Mouse (Mus musculus): ENCODE results near the gene Tm4sf1. TPM values are rescaled to one million over a fixed set of nuclear protein-coding genes. Genes with fewer than 3 reads are reported as not detected.
A peak's percentile ranks its signal among the peaks of the same experiment; 100 is the strongest.

Tm4sf1 gene
- polyA plus RNA-seq, 1 experiment from 2014 or later, result 12.0 TPM

- WGBS, result 73% methylated on average over 2 of the region's 2 CpGs
- Histone ChIP-seq H3K4me2 (no peak overlapping the region), H3K4me3 (no peak overlapping the region), H3K4me1 (no peaks in the 10 kb centered on the region), H3K9me3 (replicated peaks) (no peaks in the 10 kb centered on the region), H3K27me3 (no peaks in the 10 kb centered on the region), H3K27ac (no peak overlapping the region), H3K9ac (no peak overlapping the region), H3K36me3 (ENCODE audit: poor library complexity, severe bottlenecking) (no peaks in the 10 kb centered on the region)
- no peak for ATAC-seq
These were observed 1.1 kb upstream of the Tm4sf1 start for GRCm38 (mm10) chr3:57302886-57303285.

DNA sequence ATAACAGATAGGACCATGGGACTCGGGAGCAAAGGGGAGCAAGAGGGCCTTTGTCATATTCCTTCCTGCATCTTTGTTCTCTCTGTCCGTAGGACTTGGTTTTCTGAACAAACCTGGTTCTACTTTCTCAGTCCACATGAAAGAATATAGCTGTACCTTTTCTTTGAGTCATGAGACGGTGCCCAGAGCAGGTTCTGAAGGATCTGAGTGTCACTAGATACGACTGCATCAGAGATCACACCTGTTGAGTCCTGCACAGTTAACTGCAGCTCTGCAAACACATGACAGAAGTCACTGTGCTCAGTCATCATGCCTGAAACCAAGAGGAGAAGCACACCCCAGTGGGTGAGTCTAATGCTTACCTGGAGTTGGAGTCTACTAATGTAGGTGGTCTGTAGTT is 422 bp downstream of the Tm4sf1 start:
- 79% methylated on average over 4 of the region's 4 CpGs for whole genome bisulfite sequencing
- Histone ChIP-seq H3K4me2 (no peak overlapping the region), H3K9me3 (replicated peaks) (no peaks in the 10 kb centered on the region), H3K9ac (no peak overlapping the region), H3K36me3 (ENCODE audit: poor library complexity, severe bottlenecking) (no peaks in the 10 kb centered on the region), H3K27me3 (no peaks in the 10 kb centered on the region), H3K4me1 (no peaks in the 10 kb centered on the region), H3K4me3 (no peak overlapping the region), H3K27ac (no peak overlapping the region)
- no peak for ATAC-seq

- H3K9ac ChIP-seq, result no peak overlapping the region
- H3K4me1 ChIP-seq, result no peaks in the 10 kb centered on the region
- H3K36me3 ChIP-seq (ENCODE audit: poor library complexity, severe bottlenecking), result no peaks in the 10 kb centered on the region
- no peak for ATAC-seq
- H3K27ac ChIP-seq, result no peak overlapping the region
- H3K27me3 ChIP-seq, result no peaks in the 10 kb centered on the region
- no peak overlapping the region for H3K4me2 ChIP-seq
- H3K9me3 ChIP-seq (replicated peaks), result no peaks in the 10 kb centered on the region
- WGBS, result 93% methylated on average over 2 of the region's 2 CpGs
- no peak overlapping the region for H3K4me3 ChIP-seq
These were observed 3.8 kb downstream of the Tm4sf1 start for GRCm38 (mm10) chr3:57297991-57298390.

- Histone ChIP-seq H3K27me3 (no peaks in the 10 kb centered on the region), H3K36me3 (ENCODE audit: poor library complexity, severe bottlenecking) (no peaks in the 10 kb centered on the region), H3K4me3 (no peak overlapping the region), H3K9me3 (replicated peaks) (no peaks in the 10 kb centered on the region), H3K4me1 (no peaks in the 10 kb centered on the region), H3K9ac (no peak overlapping the region), H3K4me2 (no peak overlapping the region), H3K27ac (no peak overlapping the region)
- ATAC-seq, result no peak
These were observed 5.2 kb downstream of the Tm4sf1 start for GRCm38 (mm10) chr3:57296574-57296973.

DNA sequence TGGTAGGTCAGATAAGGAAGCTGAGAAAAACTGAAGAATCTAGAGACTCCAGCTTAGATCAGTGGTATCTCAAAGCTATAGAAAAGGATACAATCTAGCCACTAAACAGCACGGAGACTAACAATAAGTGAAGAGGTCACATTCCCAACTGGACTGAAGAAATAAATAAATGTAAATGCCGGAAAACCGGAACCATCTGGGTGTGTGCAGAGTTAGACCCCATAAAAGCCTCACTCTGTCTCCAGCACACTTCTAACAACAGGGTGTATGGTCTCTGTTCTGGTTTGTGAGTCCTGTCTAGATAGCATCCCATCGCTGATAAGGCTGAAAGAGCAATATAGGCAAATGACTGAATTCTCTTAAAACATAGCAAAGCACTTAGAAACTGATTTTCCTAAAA is 6.2 kb downstream of the Tm4sf1 start:
- 91% methylated on average over 4 of the region's 4 CpGs for WGBS
- ATAC-seq, result no peak
- no peaks in the 10 kb centered on the region for H3K9me3 ChIP-seq (replicated peaks)
- no peaks in the 10 kb centered on the region for H3K36me3 ChIP-seq (ENCODE audit: poor library complexity, severe bottlenecking)
- H3K4me3 ChIP-seq, result no peak overlapping the region
- H3K9ac ChIP-seq, result no peak overlapping the region
- H3K27me3 ChIP-seq, result no peaks in the 10 kb centered on the region
- no peaks in the 10 kb centered on the region for H3K4me1 ChIP-seq
- no peak overlapping the region for H3K4me2 ChIP-seq
- H3K27ac ChIP-seq, result no peak overlapping the region

- Histone ChIP-seq H3K4me1 (no peaks in the 10 kb centered on the region), H3K27ac (0 out of 2 replicates have a peak overlapping the region, but pooled peaks have one; percentile 21), H3K4me2 (no peak overlapping the region), H3K36me3 (ENCODE audit: poor library complexity, severe bottlenecking) (no peaks in the 10 kb centered on the region), H3K4me3 (no peak overlapping the region), H3K27me3 (no peaks in the 10 kb centered on the region), H3K9me3 (replicated peaks) (no peaks in the 10 kb centered on the region), H3K9ac (no peak overlapping the region)
- no peak for ATAC-seq
- 72% methylated on average over 21 of the region's 21 CpGs for WGBS
These were observed 6.9 kb downstream of the Tm4sf1 start for GRCm38 (mm10) chr3:57294742-57295525.

GRCm38 (mm10) chr3:57293925-57294324 is 7.9 kb downstream of the Tm4sf1 start:
- Histone ChIP-seq H3K9me3 (replicated peaks) (no peaks in the 10 kb centered on the region), H3K27me3 (no peaks in the 10 kb centered on the region), H3K4me2 (no peak overlapping the region), H3K36me3 (ENCODE audit: poor library complexity, severe bottlenecking) (no peaks in the 10 kb centered on the region), H3K4me1 (no peaks in the 10 kb centered on the region), H3K4me3 (no peak overlapping the region), H3K27ac (no peak overlapping the region), H3K9ac (no peak overlapping the region)
- WGBS, result 82% methylated on average over 4 of the region's 4 CpGs
- ATAC-seq, result no peak

DNA sequence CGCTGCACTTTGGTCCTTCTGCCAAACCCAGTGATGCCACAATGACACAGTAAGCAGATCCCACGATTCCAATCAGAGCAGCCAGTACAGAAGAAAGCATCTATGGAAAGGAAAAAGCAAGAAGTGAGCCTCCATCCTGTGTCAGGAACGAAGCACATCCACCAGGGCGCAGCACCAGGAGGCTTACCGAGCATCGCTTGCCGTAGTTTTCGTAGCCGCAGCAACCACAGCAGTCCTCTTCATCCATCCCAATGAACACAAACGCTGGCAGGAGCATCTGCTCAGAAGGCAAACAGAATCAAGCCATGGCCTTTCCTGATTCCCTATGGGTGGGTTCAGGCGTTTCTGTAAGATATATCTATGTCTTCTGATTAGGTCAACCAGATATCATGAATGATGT is 9.0 kb downstream of the Tm4sf1 start:
- ATAC-seq, result no peak
- Histone ChIP-seq H3K9ac (no peak overlapping the region), H3K36me3 (ENCODE audit: poor library complexity, severe bottlenecking) (no peaks in the 10 kb centered on the region), H3K27ac (no peak overlapping the region), H3K9me3 (replicated peaks) (no peaks in the 10 kb centered on the region), H3K4me3 (no peak overlapping the region), H3K27me3 (no peaks in the 10 kb centered on the region), H3K4me1 (no peaks in the 10 kb centered on the region), H3K4me2 (no peak overlapping the region)
- WGBS, result 79% methylated on average over 11 of the region's 11 CpGs

GRCm38 (mm10) chr3:57288944-57289491 is 12.8 kb downstream of the Tm4sf1 start:
- no peak overlapping the region for H3K27ac ChIP-seq
- H3K9ac ChIP-seq, result no peak overlapping the region
- H3K9me3 ChIP-seq (replicated peaks), result no peaks in the 10 kb centered on the region
- no peak for ATAC-seq
- no peaks in the 10 kb centered on the region for H3K36me3 ChIP-seq (ENCODE audit: poor library complexity, severe bottlenecking)
- H3K4me2 ChIP-seq, result no peak overlapping the region
- H3K4me1 ChIP-seq, result peaks cover 3% of the 10 kb centered on the region; the same call in 1 of the 2 replicates
- no peaks in the 10 kb centered on the region for H3K27me3 ChIP-seq
- H3K4me3 ChIP-seq, result no peak overlapping the region
- 79% methylated on average over 1 of the region's 1 CpGs for WGBS

- Histone ChIP-seq H3K27me3 (no peaks in the 10 kb centered on the region), H3K4me3 (no peak overlapping the region), H3K4me1 (peaks cover 3% of the 10 kb centered on the region; the same call in 1 of the 2 replicates), H3K27ac (no peak overlapping the region), H3K36me3 (ENCODE audit: poor library complexity, severe bottlenecking) (no peaks in the 10 kb centered on the region), H3K4me2 (no peak overlapping the region), H3K9ac (no peak overlapping the region), H3K9me3 (replicated peaks) (no peaks in the 10 kb centered on the region)
- ATAC-seq, result no peak
- 35% methylated on average over 7 of the region's 7 CpGs for WGBS
These were observed 13.7 kb downstream of the Tm4sf1 start for GRCm38 (mm10) chr3:57287854-57288720.

DNA sequence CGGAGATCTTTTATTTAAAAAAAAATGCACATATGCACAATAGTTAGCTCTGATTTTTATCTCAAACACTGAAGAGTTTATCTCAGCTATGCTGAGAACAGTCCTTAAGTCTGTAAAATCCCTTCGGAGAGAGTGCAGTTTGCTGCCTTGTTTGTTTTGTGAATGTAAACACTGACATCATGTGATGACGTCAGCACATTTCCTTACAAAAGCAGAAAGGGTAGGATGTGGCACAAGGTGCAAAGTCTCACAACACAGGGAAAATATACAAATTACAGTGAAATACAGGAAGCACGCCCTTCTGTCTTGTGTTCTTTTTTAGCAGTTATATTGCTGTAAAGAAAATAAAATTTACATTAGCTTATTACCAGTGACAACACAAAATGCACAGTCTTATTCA is 14.3 kb downstream of the Tm4sf1 start:
- Histone ChIP-seq H3K27me3 (no peaks in the 10 kb centered on the region), H3K4me1 (peaks cover 3% of the 10 kb centered on the region; the same call in 1 of the 2 replicates), H3K36me3 (ENCODE audit: poor library complexity, severe bottlenecking) (no peaks in the 10 kb centered on the region), H3K9me3 (replicated peaks) (no peaks in the 10 kb centered on the region), H3K4me3 (no peak overlapping the region), H3K27ac (no peak overlapping the region), H3K9ac (no peak overlapping the region), H3K4me2 (no peak overlapping the region)
- ATAC-seq, result no peak
- WGBS, result 49% methylated on average over 4 of the region's 4 CpGs

DNA sequence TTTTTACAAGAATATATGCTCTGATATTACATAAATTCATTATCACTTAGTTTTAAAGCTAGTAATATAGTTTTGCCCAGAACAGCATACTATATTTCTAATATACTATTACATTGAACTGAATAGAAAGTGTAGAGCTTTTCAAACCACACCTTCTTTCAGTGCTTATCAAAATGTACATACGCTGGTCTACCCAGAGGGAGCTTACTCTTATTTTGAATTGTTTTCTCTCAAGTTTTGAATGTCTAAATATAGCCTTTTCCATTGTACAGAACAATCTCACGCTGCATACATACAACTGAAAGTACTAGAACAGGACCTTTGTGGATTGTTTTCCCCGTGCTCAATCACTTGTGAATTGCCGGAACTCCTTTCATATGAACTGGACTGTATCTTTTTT is 23.6 kb downstream of the Tm4sf1 start:
- Histone ChIP-seq H3K9ac (no peak overlapping the region), H3K27ac (no peak overlapping the region), H3K4me2 (no peak overlapping the region), H3K4me3 (no peak overlapping the region), H3K36me3 (ENCODE audit: poor library complexity, severe bottlenecking) (no peaks in the 10 kb centered on the region), H3K27me3 (no peaks in the 10 kb centered on the region), H3K4me1 (no peaks in the 10 kb centered on the region), H3K9me3 (replicated peaks) (no peaks in the 10 kb centered on the region)
- no peak for ATAC-seq
- WGBS, result 89% methylated on average over 4 of the region's 4 CpGs

All from forebrain, embryonic 13.5 days (tissue).